Mouse (Mus musculus): ENCODE measurements at regions not wholly inside any gene's neighbourhood (a gene's known extent, or its start where the extent isn't known, plus 50 kb on each side); places are given as distances from the start of the nearest gene placed in this dataset.

GRCm38 (mm10) chr6:50713297-50713696, 59.1 kb upstream of the Npvf start:
- DNase-seq (ENCODE audit: low spot score), result no peak

DNA sequence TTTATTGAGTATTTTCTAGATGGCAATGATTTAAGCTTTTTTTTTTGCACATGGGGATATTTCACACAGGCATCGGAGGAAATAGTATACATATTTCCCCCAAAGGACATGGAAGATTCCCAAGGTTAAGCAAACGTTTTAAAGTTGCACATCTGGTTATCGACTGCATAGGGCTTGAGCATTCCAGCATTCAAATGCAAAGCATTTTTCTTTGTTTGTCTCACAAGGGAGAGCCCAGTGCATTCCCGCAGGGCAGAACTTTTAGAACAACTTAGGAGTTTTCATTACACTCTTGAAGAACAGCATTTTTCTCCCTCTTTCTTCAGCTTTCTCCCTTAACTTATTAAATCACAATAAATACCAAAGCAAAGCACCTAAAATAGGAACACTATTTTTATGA, 64.4 kb upstream of the Npvf start:
- no peak for DNase-seq (ENCODE audit: low spot score)

DNA sequence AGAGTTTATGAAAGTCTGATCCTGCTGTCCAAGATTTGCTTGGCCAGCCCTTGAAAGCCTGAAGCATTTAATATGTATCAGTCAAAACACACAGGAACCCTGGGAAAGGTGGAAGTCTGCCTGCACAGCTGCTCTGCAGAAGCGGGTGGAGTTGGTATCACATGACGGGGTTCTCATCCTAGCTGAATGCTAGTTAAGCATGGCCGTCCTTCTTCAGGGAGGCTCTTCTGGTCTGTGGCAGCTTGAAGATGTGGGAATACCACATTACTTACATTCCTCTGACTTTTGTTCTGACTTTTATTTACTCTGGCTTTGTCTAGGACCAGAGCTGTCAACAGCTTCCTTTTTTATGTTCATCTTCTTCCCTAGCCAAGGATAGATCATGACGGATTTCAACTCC, 66.1 kb upstream of the Npvf start:
- DNase-seq (ENCODE audit: low spot score), result no peak

GRCm38 (mm10) chr6:50725640-50726039, 71.4 kb upstream of the Npvf start:
- no peak for DNase-seq (ENCODE audit: low spot score)

DNA sequence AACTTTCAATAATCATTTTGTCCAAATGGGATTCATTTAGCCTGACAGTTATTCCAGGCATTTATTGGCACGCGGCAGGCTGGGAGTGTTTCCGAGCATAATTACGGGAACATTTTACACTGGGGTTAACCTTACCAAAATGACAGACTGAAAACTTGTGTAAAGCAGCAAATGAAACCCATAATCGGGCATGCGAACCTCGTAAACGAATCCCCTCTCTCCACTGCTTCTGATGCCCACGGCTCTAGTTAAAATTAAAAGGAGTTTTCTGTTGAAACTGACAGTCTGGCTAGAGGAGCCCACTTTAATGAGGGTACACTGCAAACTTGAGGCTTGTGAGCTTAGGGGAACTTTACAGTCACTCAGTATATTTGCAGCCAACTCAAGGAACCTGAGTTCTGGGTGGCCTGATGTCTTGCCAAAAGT, 71.9 kb upstream of the Npvf start:
- no peak for DNase-seq (ENCODE audit: low spot score)

GRCm38 (mm10) chr6:50730744-50731718, 76.8 kb upstream of the Npvf start:
- DNase-seq (ENCODE audit: low spot score), result no peak

- DNase-seq (ENCODE audit: low spot score), result no peak
Measured at GRCm38 (mm10) chr6:50734701-50735100, 80.5 kb upstream of the Npvf start.

DNA sequence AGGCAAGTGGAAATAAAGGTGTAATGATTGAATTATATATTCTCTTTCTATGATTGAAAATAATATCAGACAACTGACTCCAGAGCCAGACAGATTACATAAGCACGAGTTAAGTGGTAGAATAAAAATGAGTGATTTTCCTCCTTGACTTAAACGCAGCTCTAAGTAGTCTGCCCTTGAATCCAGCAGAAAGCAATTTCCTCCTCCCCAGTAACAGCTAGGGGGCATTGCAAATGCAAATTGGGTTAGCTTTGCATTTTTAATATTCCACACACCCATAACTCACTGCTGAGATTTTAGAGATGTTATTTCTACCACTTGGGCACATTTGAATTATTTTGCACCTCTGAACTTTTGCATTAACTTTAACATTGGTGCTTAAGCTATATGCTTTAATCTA, 81.6 kb upstream of the Npvf start:
- DNase-seq (ENCODE audit: low spot score), result no peak

- no peak for DNase-seq (ENCODE audit: low spot score)
Measured at GRCm38 (mm10) chr6:50742009-50742408, 87.8 kb upstream of the Npvf start.

DNA sequence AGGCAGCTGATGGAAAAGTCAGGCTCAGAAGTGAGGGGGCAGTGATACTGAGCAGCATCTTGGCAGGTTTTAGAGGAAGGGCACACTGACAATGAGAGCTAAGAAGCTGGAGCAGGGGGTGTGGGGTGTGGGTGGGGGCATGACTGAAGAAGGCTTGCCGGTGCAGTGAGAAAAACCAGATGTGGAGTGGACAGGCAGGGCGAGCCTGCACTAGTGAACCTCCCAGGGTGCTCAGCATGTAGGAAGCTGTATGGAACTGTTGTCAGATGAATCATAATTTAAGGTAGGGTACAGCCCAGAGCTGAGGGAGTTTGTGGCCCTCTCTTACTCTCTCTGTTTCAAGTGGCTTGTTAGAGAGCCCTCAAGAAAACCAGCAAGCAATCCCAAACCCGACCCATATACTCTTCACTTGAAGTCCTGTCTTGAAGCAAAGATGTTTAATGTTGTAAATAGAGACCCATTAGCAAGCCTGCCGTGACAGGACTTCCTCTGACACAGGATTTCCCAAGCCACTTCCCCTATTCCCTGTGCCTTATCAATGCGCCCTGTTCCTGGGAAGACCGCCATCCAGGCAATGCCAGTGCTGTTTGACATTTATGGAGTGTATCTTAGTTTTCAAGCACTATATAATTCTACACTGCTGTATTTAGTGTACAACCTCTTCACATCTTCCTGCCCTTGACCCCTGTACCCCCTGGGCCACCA, 90.4 kb upstream of the Npvf start:
- DNase-seq (ENCODE audit: low spot score), result no peak

DNA sequence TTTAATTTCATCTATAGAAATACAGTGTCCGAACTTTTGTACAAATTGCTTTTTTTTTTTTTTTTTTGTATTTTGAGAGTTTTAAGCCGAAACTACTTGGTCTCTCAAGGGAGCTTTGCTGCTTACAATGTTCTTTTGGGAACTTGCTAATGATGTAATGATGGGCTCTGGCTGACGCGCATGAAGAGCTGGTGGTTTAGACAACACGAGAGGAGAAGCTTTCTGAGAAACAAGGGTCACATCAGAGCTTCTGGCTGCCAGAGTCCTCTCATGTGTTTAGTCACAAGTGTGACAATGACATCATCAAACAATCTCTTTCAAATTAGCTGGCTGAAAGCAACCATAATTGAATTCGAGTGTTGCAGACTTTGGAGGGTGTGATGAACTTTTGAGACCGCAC, 98.9 kb upstream of the Npvf start:
- no peak for DNase-seq (ENCODE audit: low spot score)

GRCm38 (mm10) chr6:50754786-50755185, 100.5 kb upstream of the Npvf start:
- no peak for DNase-seq (ENCODE audit: low spot score)

- no peak for DNase-seq (ENCODE audit: low spot score)
Measured at GRCm38 (mm10) chr6:50760367-50760766, 106.1 kb upstream of the Npvf start.

- DNase-seq (ENCODE audit: low spot score), result no peak
Measured at GRCm38 (mm10) chr6:50763121-50763520, 108.9 kb upstream of the Npvf start.

- no peak for DNase-seq (ENCODE audit: low spot score)
Measured at GRCm38 (mm10) chr6:50766442-50766915, 112.2 kb upstream of the Npvf start.

GRCm38 (mm10) chr6:50767126-50767525, 112.9 kb upstream of the Npvf start:
- no peak for DNase-seq (ENCODE audit: low spot score)

GRCm38 (mm10) chr6:50767827-50768226, 113.6 kb upstream of the Npvf start:
- no peak for DNase-seq (ENCODE audit: low spot score)

DNA sequence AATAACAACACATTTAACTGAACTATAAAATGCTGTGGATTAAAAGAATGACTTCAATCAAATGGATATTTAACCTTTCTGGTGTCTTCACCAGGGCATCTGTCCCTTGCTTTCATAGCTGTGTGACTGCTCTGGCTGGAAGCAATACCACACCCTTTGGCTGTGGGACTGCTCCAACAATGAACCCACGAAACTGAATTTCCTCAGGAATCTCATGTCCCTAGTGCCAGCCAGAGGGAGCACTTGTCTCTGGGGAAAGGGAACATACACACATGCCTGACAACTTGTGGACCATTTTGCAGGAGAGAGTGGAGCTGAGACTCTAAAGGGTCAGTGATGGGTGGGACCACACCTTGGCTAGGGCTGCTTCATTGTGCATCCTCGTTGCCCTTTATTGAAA, 114.9 kb upstream of the Npvf start:
- DNase-seq (ENCODE audit: low spot score), result no peak

DNA sequence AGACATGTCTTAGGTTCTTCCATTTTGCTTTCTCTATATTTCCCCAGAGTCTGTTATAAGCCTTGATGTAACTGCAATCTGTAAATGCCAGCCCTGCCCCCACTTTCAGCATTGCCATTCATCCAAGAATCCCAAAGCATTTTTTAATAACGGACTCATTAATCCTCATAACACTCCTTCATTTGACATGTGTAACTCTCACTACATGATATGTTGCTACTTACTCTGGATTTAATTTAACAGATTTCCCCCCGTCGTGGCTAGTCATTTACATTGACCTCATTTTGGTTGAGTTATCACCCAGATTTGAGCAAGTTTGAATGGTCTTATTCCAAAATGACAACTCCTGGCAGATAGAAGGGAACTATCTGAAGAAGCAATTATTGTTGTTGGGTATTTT, 116.2 kb upstream of the Npvf start:
- DNase-seq (ENCODE audit: low spot score), result no peak

DNA sequence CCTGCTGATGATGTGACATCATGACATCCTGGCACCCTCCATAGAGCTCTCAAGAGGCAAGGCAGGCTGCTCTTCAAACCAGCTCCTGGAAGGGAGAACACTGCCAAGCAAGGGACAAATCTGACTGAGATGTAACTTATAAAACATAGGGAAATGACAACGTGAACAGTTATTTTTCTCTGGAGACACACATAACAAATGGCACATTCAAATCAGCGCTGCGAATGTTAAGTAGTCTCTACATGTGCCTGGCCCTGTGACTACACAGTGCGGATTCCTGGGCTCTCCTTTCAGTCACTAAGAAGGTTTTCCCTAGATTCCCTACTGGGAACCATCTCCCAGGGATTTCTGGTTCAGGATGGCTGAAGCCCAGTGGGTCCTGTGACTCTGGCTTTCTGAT, 121.4 kb upstream of the Npvf start:
- no peak for DNase-seq (ENCODE audit: low spot score)

GRCm38 (mm10) chr6:50776236-50776832, 122.1 kb upstream of the Npvf start:
- no peak for DNase-seq (ENCODE audit: low spot score)

DNA sequence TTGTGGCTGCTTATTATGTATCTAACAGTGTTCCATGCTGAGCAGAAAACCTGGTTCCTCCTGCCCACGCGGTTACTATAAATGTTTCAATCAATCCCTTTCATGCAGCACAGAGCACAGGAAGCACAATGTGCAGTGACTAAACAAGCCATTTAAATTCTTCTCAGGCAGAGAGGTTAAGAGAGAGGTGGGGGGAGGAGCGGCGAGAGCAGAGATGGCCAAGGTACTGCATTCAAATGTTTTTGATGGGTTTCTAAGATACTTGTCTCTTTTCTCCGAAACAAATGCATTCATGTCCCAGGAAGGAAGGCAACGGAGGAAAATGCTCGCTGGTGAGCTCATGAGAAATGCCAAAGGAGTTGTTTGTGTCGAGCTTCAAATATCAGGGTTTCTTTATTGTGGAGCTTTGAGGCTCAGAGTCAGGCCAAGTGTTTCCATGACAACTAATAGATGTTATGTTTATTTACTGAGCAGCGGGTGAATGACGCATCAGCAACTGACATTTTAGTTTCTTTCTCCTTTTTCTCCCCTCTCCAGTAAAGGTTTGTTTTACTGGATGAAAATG, 122.8 kb upstream of the Npvf start:
- DNase-seq (ENCODE audit: low spot score), result no peak
